Mouse (Mus musculus) ovary, postnatal 14 days (tissue): ENCODE measurements around the gene Oaf.

ENCODE experiments used
- DNase-seq: peaks from one replicate; pipeline ENCODE4 v3.0.0; 2022; ENCODE audit warnings: low spot score

Gene Oaf

GRCm38 (mm10) chr9:43239712-43240593 lies at the start of gene Oaf:
TSS of gene Oaf (minus strand) at chr9:43239911.
- peak; percentile 80 for DNase-seq

GRCm38 (mm10) chr9:43286870-43287269 lies 47.2 kb upstream of the Oaf start:
- DNase-seq = peak; percentile 78

GRCm38 (mm10) chr9:43285281-43285680 lies 45.6 kb upstream of the Oaf start:
- DNase-seq = no peak

- peak; percentile 85 for DNase-seq
Measured at GRCm38 (mm10) chr9:43284284-43284683, 44.6 kb upstream of the Oaf start.

GRCm38 (mm10) chr9:43273735-43274134 lies 34.0 kb upstream of the Oaf start:
- DNase-seq = no peak

GRCm38 (mm10) chr9:43271761-43272518 lies 32.2 kb upstream of the Oaf start:
- no peak for DNase-seq

GRCm38 (mm10) chr9:43270723-43271252 lies 31.1 kb upstream of the Oaf start:
- no peak for DNase-seq

- DNase-seq = no peak
Measured at GRCm38 (mm10) chr9:43269166-43269565, 29.5 kb upstream of the Oaf start.

GRCm38 (mm10) chr9:43267357-43267756 lies 27.6 kb upstream of the Oaf start:
- no peak for DNase-seq

- DNase-seq = no peak
Measured at GRCm38 (mm10) chr9:43265194-43265593, 25.5 kb upstream of the Oaf start.

GRCm38 (mm10) chr9:43263946-43264451 lies 24.3 kb upstream of the Oaf start:
- DNase-seq = no peak

- no peak for DNase-seq
Measured at GRCm38 (mm10) chr9:43262811-43263550, 23.3 kb upstream of the Oaf start.

- DNase-seq = no peak
Measured at GRCm38 (mm10) chr9:43262390-43262789, 22.7 kb upstream of the Oaf start.

- DNase-seq = no peak
Measured at GRCm38 (mm10) chr9:43261941-43262340, 22.2 kb upstream of the Oaf start.

GRCm38 (mm10) chr9:43261124-43261907 lies 21.6 kb upstream of the Oaf start:
- DNase-seq = no peak

- no peak for DNase-seq
Measured at GRCm38 (mm10) chr9:43260661-43261060, 20.9 kb upstream of the Oaf start.

GRCm38 (mm10) chr9:43253271-43253681 lies 13.6 kb upstream of the Oaf start:
- DNase-seq = peak; percentile 41

- no peak for DNase-seq
Measured at GRCm38 (mm10) chr9:43252790-43253189, 13.1 kb upstream of the Oaf start.

- DNase-seq = no peak
Measured at GRCm38 (mm10) chr9:43251786-43252185, 12.1 kb upstream of the Oaf start.

GRCm38 (mm10) chr9:43246738-43247180 lies 7.0 kb upstream of the Oaf start:
- no peak for DNase-seq
